Mouse (Mus musculus) cortical plate, adult 2 months (tissue): ENCODE data around the gene Slc6a5. TPM values are rescaled to one million over a fixed set of nuclear protein-coding genes. Genes with fewer than 3 reads are reported as not detected.

Experiments used
- H3K27ac ChIP-seq: fragments of 200-500 bp; 2 replicates; pipeline ENCODE4 v1.5.1; 2012; ENCODE audit warnings: low read length, control low read depth, inconsistent platforms; ENCODE audit not compliant: insufficient read depth
- H3K4me1 ChIP-seq: fragments of 200-500 bp; 2 replicates; pipeline ENCODE4 v1.6.1; 2011; ENCODE audit warnings: low read length; ENCODE audit not compliant: control insufficient read depth, insufficient read depth
- H3K4me3 ChIP-seq: fragments of 200-500 bp; 2 replicates; pipeline ENCODE4 v1.5.1; 2011; ENCODE audit warnings: mild to moderate bottlenecking, low read length, control low read depth; ENCODE audit not compliant: insufficient read depth
- CTCF ChIP-seq: fragments of 200-500 bp; IDR thresholded peaks from 2 replicates; pipeline ENCODE4 v1.5.1; 2011; ENCODE audit warnings: mild to moderate bottlenecking, control low read depth, low read length; ENCODE audit not compliant: insufficient read depth; ENCODE audit errors: extremely low read depth
- POLR2A ChIP-seq: fragments of 200-500 bp; IDR thresholded peaks from 2 replicates; pipeline ENCODE4 v1.6.1; 2011; ENCODE audit warnings: mild to moderate bottlenecking, low read length, control low read depth; ENCODE audit not compliant: insufficient read depth; ENCODE audit errors: extremely low read depth
- polyA plus RNA-seq: library from polyadenylated mRNA; depleted of rRNA; stranded (reverse); fragments of >200 nt; gene quantifications from 2 replicates; pipeline ENCODE4 v1.2.3, GENCODE M21; 2012; rRNA removed

The Slc6a5 gene
- 0.04 and 0.06 TPM in 2 replicates for polyA plus RNA-seq

DNA sequence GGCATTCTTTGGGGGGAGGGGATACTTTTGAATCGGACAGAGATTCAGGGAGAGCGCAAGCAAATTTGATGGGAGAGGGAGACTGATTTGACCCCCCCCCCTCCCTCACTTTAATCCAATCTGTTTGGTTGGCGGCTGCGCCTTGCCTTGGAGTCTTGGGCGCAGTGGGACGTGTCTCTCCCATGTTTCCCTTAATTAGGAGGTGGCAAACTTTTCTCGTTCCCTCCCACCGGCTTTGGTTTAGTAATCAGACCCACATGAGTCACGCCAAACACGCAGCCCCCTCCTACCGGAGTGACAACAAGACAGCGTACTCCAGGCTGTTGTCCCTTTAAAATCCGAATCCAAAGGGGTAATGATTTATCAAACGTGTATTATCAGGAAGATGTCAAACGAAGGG, at the start of gene Slc6a5:
Gene Slc6a5, plus strand, starts transcription at position 297 of the 400 bp plus-strand sequence.
- TF ChIP-seq POLR2A (no peak), CTCF (no peak)
- H3K4me3 ChIP-seq: no peak within 1 kb of the TSS
- no peaks in the 10 kb centered on the region for H3K4me1 ChIP-seq
- no peak within 1 kb of the TSS for H3K27ac ChIP-seq

DNA sequence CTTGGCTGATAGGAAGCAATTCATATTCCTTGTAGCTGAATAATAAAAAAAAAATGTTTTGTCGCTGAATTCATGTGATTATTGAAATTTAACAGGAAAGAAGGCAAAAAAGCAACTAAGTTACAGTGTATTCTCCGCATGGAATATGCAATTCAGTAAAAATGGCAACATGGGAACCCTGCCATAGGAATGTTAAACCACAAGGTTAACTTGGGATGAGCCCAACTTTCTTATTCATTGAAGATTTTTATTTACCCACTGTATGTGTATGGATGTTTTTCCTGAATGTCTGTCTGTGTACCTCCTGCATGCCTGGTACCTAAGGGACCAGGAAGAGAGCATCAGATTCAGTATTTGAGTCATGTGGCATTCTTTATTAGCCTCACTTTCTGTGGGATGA, 48.8 kb upstream of the Slc6a5 start:
- H3K27ac ChIP-seq: no peak overlapping the region
- no peak overlapping the region for H3K4me3 ChIP-seq
- TF ChIP-seq POLR2A: no peak
- TF ChIP-seq CTCF: no peak
- no peaks in the 10 kb centered on the region for H3K4me1 ChIP-seq

DNA sequence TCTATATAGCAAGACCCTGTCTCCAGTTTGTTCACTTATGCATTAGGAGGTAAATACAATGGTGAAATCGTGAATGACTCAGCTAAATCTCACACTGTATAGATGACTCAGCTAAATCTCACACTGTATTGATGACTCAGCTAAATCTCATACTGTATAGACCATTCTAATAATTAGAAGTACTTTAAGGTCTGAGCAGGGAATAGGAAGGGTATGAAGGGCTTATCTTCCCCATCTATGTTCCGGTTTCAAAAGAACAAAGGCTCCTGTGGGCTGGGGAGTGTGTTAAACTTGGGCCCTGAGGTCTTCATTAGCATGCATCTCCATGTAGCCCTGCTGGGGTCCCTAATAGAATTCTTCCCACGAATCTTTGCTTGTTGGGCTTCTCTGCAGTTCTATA, 46.2 kb upstream of the Slc6a5 start:
- Histone ChIP-seq H3K4me1 (no peaks in the 10 kb centered on the region), H3K27ac (no peak overlapping the region), H3K4me3 (no peak overlapping the region)
- no peak for TF ChIP-seq POLR2A
- no peak for TF ChIP-seq CTCF

DNA sequence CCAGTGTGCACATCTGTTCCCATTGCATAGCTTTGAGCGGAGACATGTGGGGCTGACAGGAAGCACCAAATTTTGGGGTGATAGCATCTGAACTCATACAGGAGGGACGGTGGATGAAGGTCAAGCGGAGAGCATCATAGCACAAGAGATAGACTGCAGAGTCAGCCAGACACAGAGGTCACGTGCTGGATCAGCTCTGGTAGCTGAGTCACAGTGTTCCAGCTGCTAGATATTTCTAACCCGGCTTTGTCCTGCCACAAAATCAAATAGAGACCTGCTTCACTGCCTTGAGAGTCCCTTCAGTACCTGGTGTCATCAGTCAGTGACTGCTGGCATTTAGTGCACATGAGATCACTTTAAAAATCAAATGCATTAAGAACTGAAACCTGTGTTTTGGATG, 40.3 kb upstream of the Slc6a5 start:
- Histone ChIP-seq H3K4me1 (peaks cover 1% of the 10 kb centered on the region; the same call in 1 of the 2 replicates), H3K27ac (no peak overlapping the region), H3K4me3 (no peak overlapping the region)
- TF ChIP-seq CTCF: no peak
- no peak for TF ChIP-seq POLR2A

DNA sequence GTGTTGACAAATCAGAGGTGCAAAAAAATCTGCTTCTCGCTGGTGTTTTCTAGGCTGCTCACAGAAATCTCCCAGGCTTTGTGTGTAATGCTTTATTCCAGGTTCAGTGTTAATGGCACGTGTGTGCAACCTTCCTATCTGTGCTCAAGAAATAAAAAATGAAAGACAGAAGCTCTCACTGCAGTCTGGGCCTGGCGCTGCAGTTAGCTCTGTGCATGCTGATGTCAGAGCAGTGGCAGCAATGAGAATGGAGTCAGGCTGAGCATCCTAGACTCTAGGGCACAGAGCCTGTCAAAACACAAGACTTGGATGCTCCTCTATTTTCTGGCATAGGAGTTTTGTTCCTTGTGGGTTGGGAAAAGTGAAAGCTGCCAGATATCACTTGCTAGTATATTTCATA, 39.7 kb upstream of the Slc6a5 start:
- Histone ChIP-seq H3K27ac (no peak overlapping the region), H3K4me1 (peaks cover 1% of the 10 kb centered on the region; the same call in 1 of the 2 replicates)

DNA sequence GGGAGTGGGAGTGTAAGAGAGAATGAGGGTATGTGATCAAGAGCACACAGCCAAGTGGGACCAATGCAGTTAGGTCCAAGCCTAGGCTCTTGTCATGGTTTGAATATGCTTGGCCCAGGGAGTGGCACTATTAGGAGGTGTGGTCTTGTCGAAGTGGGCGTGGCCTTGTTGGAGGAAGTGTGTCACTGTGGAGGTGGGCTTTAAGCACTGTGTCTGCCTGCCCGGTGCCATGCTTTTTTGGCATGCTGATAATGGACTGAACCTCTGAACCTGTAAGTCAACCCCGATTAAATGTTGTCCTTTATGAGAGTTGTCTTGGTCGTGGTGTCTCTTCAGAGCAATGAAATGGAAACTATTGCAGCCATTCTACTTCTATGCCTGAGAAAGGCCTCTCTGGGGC, 32.6 kb upstream of the Slc6a5 start:
- H3K4me3 ChIP-seq: no peak overlapping the region
- H3K4me1 ChIP-seq: 0 out of 2 replicates have a peak, but pooled peaks cover 2% of the 10 kb centered on the region
- H3K27ac ChIP-seq: no peak overlapping the region
- no peak for TF ChIP-seq POLR2A
- TF ChIP-seq CTCF: no peak

More for the DNA sequence above, 39.7 kb upstream of the Slc6a5 start:
- no peak overlapping the region for H3K4me3 ChIP-seq
- TF ChIP-seq POLR2A: no peak
- no peak for TF ChIP-seq CTCF

DNA sequence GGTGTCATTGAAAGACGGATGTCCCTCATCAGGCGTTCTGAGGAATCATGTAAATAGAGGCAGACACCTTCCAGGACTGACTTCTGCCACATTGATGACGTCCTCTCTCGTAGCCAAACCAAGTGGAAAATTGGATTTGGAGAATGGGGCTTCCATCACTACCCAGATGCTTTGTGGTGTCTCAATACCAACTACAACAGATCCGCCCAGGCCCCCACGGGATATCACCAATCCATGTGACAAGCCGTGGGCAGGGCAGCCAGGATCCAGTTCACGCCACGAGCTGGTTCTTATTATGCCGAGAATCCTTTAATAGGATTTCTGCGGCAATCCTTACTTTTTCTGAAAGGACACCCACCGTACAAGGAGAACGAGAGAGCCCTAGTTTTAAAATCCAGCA, 30.9 kb upstream of the Slc6a5 start:
- Histone ChIP-seq H3K27ac (no peak overlapping the region), H3K4me3 (no peak overlapping the region)

DNA sequence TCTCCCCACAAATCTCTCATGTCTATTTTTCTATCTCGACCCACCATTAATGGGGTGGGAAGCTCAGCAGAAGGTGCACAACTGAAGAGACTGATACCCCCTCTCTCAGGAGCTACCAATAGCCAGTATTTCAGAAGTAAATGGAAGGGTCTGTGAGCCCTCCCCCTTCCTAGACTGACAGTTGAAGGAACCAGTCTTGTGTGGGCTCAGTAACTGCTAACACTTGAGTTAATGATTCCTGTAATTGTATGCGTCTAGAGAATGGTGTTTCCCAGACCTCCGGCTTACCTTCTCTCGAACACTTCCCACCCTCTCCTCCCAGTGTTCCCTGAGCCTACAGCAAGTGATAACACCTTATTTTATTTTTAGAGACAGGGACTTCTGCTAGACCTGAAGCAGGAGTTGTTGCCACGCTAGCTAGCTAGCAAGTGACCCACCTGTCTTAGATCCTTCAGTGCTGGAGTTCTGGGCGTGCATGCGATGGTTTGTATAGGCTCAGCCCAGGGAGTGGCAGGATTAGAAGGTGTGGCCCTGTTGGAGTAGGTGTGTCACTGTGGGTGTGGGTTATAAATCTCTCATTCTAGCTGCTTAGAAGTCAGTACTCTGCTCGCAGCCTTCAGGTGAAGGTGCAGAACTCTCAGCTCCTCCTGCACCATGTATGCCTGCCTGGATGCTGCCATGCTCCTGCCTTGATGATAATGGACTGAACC, 29.8 kb upstream of the Slc6a5 start:
- H3K4me3 ChIP-seq: no peak overlapping the region
- H3K27ac ChIP-seq: no peak overlapping the region
- TF ChIP-seq POLR2A: no peak
- no peak for TF ChIP-seq CTCF
- 0 out of 2 replicates have a peak, but pooled peaks cover 5% of the 10 kb centered on the region for H3K4me1 ChIP-seq

More for the DNA sequence above, 30.9 kb upstream of the Slc6a5 start:
- H3K4me1 ChIP-seq: 0 out of 2 replicates have a peak, but pooled peaks cover 5% of the 10 kb centered on the region
- no peak for TF ChIP-seq POLR2A
- TF ChIP-seq CTCF: no peak

DNA sequence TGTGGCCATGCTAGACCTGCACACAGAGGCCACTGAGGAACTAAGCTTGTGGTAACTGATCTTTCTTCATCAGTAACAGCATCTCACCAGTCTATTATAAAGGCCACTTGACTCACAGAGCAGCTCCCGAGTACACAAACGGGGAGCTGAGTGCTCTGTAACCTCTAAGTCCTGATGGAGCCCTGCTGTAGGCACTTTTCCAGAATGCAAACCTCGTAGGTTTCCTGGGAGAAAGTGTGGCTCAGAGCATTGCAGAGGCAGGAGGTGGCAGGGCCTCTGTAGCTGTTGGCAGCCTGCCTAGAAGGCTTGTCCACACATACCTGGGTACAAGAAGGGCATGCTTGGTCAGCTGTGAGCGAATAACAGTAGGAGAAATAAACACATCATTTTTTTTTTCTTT, 27.7 kb upstream of the Slc6a5 start:
- Histone ChIP-seq H3K27ac (no peak overlapping the region), H3K4me1 (0 out of 2 replicates have a peak, but pooled peaks cover 5% of the 10 kb centered on the region), H3K4me3 (no peak overlapping the region)
- TF ChIP-seq CTCF: no peak

DNA sequence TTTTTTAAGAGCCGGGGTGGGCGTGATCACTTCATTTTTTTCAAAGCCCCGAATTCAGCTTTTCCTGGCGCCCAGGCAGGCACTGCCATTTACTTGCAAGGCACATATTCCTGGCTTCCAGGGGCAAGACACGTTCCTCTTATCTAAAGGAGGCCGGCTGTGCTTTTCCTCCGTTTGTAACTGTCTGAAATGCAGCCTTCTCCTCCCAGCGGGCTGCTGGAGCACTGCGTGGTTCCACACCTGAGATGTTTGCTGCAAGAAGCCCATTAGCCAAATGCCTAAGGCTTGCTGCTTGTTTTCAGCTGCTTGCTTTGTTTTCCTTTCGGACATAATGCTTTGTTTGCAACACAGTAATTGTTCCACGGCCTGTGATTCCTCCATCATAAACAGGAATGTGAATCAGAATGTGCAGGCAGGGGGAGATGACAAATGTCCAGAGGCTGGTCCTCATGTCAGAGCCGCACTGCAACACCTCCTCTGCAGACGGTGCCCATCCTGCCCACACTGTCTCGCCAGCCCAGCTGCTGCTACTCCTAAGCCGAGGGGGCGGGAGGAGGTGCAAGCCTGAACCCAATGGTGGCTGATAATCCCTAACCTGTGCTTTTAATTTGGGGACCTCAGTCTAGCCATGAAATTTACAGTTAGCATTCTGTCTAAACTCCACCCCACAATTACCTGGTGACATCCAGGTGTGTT, 27.1 kb upstream of the Slc6a5 start:
- TF ChIP-seq CTCF: no peak
- TF ChIP-seq POLR2A: no peak
- Histone ChIP-seq H3K27ac (no peak overlapping the region), H3K4me1 (0 out of 2 replicates have a peak, but pooled peaks cover 5% of the 10 kb centered on the region), H3K4me3 (no peak overlapping the region)

DNA sequence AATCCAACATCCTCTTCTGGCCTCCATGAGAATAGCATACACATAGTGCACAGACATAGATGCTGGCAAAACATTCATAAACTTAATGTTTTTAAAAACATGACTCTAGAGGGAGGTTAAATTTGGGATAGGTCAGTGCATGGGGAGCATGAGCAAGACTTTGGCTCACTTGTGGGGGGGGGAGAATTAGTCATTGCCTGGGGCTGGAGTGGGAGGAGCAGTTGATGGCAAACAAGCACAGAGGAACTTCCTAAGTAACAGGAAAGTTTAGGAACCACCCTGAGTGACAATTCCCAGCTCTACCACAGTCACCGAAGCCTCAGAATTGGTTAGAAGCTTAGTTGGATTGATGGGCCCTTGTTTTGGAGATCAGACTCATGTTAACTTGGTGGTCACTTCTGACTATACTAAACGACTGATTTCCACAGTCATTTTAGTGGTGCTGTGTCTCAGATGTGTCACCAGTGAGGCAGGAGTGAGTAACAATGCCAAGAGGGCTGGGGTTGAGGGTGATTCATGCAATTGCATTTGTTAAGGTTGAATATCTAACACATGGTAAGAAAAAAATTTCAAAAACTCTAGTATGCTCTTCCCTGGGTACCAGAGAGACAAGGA, 22.1 kb upstream of the Slc6a5 start:
- no peak overlapping the region for H3K27ac ChIP-seq
- H3K4me1 ChIP-seq: 0 out of 2 replicates have a peak, but pooled peaks cover 2% of the 10 kb centered on the region
- TF ChIP-seq CTCF: no peak
- H3K4me3 ChIP-seq: no peak overlapping the region
